Mouse (Mus musculus) naive thymus-derived CD4-positive, alpha-beta T cell, adult 2 months (primary cell): ENCODE measurements around the gene Clec4g.

Experiments
- DNase-seq: peaks from one replicate; pipeline ENCODE4 v3.0.0-alpha.2; 2011; ENCODE audit warnings: low read depth

Clec4g gene

DNA sequence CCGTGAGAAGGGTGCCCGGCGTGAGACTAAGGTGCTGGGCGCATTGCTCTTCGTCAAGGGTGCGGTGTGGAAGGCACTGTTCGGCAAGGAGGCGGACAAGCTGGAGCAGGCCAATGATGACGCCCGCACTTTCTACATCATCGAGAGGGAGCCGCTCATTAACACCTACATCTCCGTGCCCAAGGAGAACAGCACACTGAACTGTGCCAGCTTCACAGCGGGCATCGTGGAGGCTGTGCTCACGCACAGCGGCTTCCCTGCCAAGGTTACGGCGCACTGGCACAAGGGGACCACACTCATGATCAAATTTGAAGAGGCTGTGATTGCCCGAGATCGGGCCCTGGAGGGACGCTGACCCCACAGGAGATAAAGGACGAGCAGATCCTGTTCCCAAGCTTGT, 41.2 kb downstream of the Clec4g start:
- no peak for DNase-seq

DNA sequence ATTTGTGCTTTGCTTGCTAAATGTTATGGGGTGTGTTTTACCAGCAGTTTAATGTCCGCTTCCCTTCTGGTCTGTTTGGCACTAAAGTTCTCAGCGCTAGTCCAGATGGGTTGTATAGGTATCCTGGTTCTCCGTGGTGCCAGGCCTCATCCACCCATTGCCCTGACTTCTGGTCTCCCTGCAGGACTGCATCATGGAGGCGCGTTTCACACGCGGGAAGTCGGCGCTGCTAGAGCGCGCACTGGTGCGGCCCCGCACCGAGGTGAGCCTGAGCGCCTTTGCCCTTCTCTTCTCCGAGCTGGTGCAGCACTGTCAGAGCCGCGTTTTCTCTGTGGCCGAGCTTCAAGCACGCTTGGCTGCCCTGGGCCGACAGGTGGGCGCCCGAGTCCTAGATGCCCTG, 41.6 kb downstream of the Clec4g start:
- no peak for DNase-seq

DNA sequence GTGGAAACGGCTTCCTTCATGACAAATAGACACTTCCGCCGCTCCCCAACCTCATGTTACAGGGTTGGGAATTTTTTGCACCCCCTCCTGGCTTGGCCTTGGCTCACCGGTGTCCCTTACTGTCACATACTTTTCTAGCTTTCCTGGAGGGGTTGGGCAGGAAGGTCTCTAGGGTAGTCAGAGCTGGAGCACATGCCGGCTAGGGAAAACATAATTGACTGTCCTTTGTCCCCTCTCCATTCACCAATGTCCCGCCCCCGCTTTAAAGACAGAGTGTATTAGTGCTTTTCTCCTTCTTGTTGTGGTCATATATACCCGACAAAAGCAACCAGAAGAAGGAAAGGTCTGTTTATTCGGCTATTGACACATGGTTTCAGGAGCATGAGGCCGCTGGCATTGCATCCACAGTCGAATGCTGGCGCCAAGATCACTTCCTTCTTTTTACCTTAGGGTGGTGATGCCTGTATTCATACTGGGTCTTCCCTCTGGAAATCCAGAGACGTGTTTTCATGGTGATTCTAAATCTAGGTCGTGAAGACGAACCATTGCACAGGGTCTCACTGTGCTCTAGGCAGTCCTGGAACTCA, 43.4 kb downstream of the Clec4g start:
- DNase-seq = no peak

DNA sequence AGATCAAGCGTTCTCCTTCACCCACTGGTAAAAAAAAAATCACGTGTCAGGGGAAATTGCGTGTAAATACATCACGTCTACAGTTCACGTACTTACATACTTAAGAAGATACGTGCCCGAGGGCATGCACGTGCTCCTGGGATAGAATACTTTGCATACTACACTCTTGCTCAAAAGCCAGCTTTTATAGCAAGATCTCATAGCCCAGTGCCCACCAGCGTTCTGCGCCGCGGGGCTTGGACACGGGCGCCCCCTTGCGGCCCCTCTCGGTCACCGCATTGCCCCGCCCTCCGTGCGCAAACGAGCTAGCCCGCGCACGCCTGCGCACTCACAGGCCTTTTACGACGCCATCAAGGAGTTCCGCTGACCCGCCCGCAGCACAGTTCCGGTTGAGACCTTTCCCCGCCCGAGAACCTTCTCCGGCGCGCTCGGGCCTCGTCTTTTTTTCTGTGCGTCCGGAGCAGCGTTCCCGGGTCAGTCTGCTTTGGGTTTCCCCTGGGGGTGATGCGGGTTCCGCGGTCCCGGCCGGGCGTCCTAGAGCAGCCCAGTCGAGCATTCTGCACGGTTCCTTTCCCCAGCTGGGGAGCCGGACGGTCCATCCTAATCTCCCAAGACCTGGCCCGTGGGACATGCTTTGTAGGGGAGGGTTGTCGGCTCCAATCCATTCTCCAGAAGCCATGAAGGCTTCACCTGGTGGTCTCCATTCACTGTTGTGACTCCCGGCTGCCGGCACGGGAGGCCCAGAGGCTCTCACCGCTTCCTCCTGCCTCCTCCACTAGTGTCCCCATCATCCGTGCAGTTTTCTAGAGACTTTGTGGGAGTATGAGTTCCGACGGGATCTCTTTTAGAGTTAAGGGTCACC, 44.1 kb downstream of the Clec4g start, which contains the start of gene Trappc5:
Gene Trappc5, plus strand, starts transcription at position 169 of the 862 bp plus-strand sequence.
- DNase-seq = peak; percentile 97

DNA sequence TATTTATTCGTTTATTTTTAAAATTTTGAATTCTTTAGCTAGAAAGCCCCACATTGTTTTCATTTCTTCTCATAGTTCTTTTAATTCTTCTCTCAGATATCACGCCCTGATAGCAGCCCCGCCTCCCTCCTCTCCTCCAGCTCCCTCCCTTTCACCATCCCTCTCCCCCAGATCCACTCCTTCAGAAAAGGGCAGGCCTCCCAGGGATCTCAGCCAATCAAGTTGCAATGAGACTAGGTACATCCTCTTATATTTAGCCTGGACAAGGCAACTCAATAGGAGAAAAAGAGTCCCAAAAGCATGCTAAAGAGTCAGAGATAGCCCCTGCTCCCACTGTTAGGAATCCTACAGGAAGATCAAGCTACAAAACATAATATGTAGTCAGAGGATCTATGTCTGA, 45.8 kb downstream of the Clec4g start:
- no peak for DNase-seq

DNA sequence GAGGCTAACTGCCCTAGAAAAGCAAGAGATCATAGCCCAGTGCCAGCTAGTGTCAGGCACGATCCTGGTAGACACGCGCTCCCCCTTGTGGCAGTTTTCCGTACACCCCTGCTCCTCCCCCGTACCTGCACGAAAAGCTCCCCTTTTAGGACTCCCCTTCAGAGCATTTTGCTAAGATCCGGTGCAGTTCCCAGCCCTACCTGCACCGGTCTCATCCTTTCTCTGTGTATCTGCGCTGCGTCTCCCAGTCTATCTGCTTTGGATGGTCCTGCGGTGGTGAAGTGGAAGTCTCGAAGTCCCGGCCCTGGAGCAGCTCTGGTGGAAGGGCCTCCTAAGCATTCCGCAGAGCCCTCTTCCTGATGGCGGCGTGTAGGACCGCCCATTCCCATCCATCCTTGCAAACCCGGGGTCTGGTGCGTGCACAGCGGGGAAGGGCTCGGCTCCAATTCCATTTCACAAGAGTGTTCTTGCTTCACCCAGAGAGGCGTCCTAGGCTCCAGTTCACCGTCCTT, 48.4 kb downstream of the Clec4g start, which contains the start of gene Fcor:
Gene Fcor, minus strand, starts transcription at position 383 of the 512 bp plus-strand sequence.
- peak; percentile 92 for DNase-seq

DNA sequence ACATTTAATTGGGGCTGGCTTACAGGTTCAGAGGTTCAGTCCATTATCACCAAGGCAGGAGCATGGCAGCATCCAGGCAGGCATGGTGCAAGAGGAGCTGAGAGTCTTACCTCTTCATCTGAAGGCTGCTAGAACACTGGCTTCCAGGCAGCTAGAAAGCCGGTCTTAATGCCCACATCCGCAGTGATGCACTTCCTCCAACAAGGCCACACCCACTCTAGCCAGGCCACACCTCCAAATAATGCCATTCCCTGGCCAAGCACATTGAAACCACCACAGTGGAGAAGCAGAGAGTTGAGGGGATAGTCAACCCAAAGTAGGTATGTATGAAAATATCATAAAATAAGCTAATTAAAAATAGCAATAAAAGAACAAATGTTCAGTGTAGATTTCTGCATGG, 50.1 kb downstream of the Clec4g start:
- DNase-seq = peak; percentile 35

DNA sequence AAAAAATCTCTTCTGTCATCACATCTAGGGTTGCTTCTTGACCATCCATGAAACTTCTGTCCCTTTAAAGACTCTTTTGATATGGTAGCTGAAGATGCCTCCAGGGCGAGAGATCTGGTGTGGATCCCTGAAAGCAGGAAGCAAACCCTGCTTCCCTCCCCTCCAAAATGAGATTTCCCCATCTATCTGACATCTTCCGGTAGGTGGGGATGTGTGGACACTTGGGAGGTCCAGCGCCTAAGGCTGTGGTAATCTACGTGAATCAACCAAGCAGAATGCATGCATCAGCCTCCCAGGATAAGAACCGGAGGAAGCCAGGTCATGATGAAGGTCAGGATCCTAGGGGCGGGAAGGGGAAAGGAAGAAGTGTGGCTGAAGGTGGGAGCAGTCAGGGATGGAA, 54.9 kb downstream of the Clec4g start, which contains the start of gene Mcemp1:
Gene Mcemp1, plus strand, starts transcription at position 248 of the 400 bp plus-strand sequence.
- no peak for DNase-seq

DNA sequence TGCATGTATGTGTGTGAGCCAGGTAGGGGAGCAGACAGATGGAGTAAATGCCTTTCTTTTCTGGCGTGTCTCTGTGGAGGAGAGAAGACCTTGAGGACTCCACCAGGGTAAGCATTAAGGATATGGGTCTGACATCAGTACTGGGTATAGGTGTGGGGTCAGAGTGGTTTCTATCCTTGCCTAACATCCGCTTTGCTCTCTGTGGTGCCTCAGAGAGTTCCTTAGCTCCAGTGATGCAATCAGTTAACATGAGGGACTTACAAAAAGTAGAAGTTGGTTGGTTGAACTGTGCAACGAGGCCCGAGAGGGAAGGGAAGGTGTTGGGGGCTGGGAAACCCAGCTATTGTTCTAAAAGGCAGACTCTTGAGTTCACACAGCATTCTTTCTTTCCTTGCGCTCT, 56.0 kb downstream of the Clec4g start:
- DNase-seq = no peak

DNA sequence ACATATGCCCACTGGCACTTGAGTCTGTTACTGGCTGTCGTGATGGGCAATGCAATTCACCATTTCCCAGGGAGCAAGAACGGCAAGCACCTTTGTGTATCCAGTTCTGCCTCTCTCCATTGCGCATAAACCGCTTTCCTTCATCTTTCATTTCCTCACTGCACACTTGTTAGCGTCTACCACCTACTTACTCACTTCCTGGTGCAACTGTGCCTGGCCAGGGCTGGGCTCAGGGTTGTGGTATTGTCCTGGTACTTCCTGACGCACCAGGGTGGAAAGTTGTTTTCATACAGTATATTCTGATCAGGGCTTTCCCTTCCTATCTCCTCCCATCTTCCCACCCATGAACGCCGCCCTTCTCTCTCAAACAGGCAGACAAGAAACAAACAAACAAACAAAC, 59.6 kb downstream of the Clec4g start:
- DNase-seq = no peak
